Mouse (Mus musculus): ENCODE results near the gene Mtfmt. TPM values are rescaled to one million over a fixed set of nuclear protein-coding genes. Genes with fewer than 3 reads are reported as not detected.

The Mtfmt gene
- total RNA-seq (2021), result 1 to 10 TPM; 5.7 to 6.4 TPM

GRCm38 (mm10) chr9:65435671-65436301, at the start of gene Mtfmt:
Gene Mtfmt, plus strand, starts transcription at chr9:65435782.
- intact Hi-C loops (cut with DNase I), result loop anchor here (10.0 kb wide), 1 partner anchor 149 kb away; the partner anchor contains the start of genes Pif1 and Plekho2

GRCm38 (mm10) chr9:65386373-65387140, 49.0 kb upstream of the Mtfmt start:
- DNase-seq (ENCODE audit: low spot score), result no peak
- intact Hi-C loops (cut with DNase I), result no loop called here

More at GRCm38 (mm10) chr9:65435671-65436301, at the start of gene Mtfmt:
- DNase-seq (ENCODE audit: low spot score), result peak; percentile 85

- DNase-seq (ENCODE audit: low spot score), result no peak
Observed at GRCm38 (mm10) chr9:65390752-65391612, 44.6 kb upstream of the Mtfmt start.

GRCm38 (mm10) chr9:65391613-65391964, 44.0 kb upstream of the Mtfmt start, which contains the start of gene Kbtbd13:
Gene Kbtbd13, minus strand, starts transcription at chr9:65391652.
- intact Hi-C loops (cut with DNase I), result no loop called here
- no peak for DNase-seq (ENCODE audit: low spot score)

More at GRCm38 (mm10) chr9:65390752-65391612, 44.6 kb upstream of the Mtfmt start:
- intact Hi-C loops (cut with DNase I), result no loop called here

GRCm38 (mm10) chr9:65392638-65393364, 42.8 kb upstream of the Mtfmt start:
- intact Hi-C loops (cut with DNase I), result loop anchor here (2.0 kb wide), 1 partner anchor 40 kb away; no protein-coding TSS in a partner anchor
- no peak for DNase-seq (ENCODE audit: low spot score)

- intact Hi-C loops (cut with DNase I), result loop anchor here (2.0 kb wide), 1 partner anchor 39 kb away; no protein-coding TSS in a partner anchor
- DNase-seq (ENCODE audit: low spot score), result no peak
Observed at GRCm38 (mm10) chr9:65393606-65394005, 42.0 kb upstream of the Mtfmt start.

- no peak for DNase-seq (ENCODE audit: low spot score)
- intact Hi-C loops (cut with DNase I), result no loop called here
Observed at GRCm38 (mm10) chr9:65394360-65394759, 41.2 kb upstream of the Mtfmt start.

- DNase-seq (ENCODE audit: low spot score), result peak; percentile 68
- intact Hi-C loops (cut with DNase I), result no loop called here
Observed at GRCm38 (mm10) chr9:65398279-65398678, 37.3 kb upstream of the Mtfmt start, which contains the start of gene Rasl12. Gene Rasl12, plus strand, starts transcription at chr9:65398506.

- intact Hi-C loops (cut with DNase I), result no loop called here
- no peak for DNase-seq (ENCODE audit: low spot score)
Observed at GRCm38 (mm10) chr9:65399934-65400333, 35.6 kb upstream of the Mtfmt start.

- intact Hi-C loops (cut with DNase I), result no loop called here
- DNase-seq (ENCODE audit: low spot score), result peak; percentile 80
Observed at GRCm38 (mm10) chr9:65404331-65405183, 31.0 kb upstream of the Mtfmt start.

GRCm38 (mm10) chr9:65405184-65405449, 30.5 kb upstream of the Mtfmt start:
- DNase-seq (ENCODE audit: low spot score), result no peak
- intact Hi-C loops (cut with DNase I), result no loop called here

- intact Hi-C loops (cut with DNase I), result no loop called here
- no peak for DNase-seq (ENCODE audit: low spot score)
Observed at GRCm38 (mm10) chr9:65407327-65407726, 28.3 kb upstream of the Mtfmt start.

- intact Hi-C loops (cut with DNase I), result no loop called here
Observed at GRCm38 (mm10) chr9:65407861-65408260, 27.7 kb upstream of the Mtfmt start.

GRCm38 (mm10) chr9:65408871-65409295, 26.7 kb upstream of the Mtfmt start:
- intact Hi-C loops (cut with DNase I), result no loop called here

More at GRCm38 (mm10) chr9:65407861-65408260, 27.7 kb upstream of the Mtfmt start:
- DNase-seq (ENCODE audit: low spot score), result no peak

GRCm38 (mm10) chr9:65410378-65410777, 25.2 kb upstream of the Mtfmt start:
- DNase-seq (ENCODE audit: low spot score), result no peak
- intact Hi-C loops (cut with DNase I), result no loop called here

More at GRCm38 (mm10) chr9:65408871-65409295, 26.7 kb upstream of the Mtfmt start:
- no peak for DNase-seq (ENCODE audit: low spot score)

GRCm38 (mm10) chr9:65411326-65411725, 24.3 kb upstream of the Mtfmt start:
- intact Hi-C loops (cut with DNase I), result no loop called here
- DNase-seq (ENCODE audit: low spot score), result no peak

- intact Hi-C loops (cut with DNase I), result no loop called here
Observed at GRCm38 (mm10) chr9:65417738-65418137, 17.8 kb upstream of the Mtfmt start.

GRCm38 (mm10) chr9:65419633-65420032, 15.9 kb upstream of the Mtfmt start:
- intact Hi-C loops (cut with DNase I), result no loop called here
- DNase-seq (ENCODE audit: low spot score), result no peak

More at GRCm38 (mm10) chr9:65417738-65418137, 17.8 kb upstream of the Mtfmt start:
- no peak for DNase-seq (ENCODE audit: low spot score)

Measured in heart, postnatal 25 days (tissue).